Mouse (Mus musculus): ENCODE measurements around the gene Hhip.

- TF ChIP-seq CTCF (IDR thresholded peaks at IDR 0.05), result no peak
- TF ChIP-seq EP300 (IDR thresholded peaks at IDR 0.05), result no peak
Measured at GRCm38 (mm10) chr8:79966159-79966558, 91.6 kb downstream of the Hhip start.
